Mouse (Mus musculus) hindbrain, embryonic 11.5 days (tissue): ENCODE results near the gene Chn1. TPM values are rescaled to one million over a fixed set of nuclear protein-coding genes. Genes with fewer than 3 reads are reported as not detected.
"Not testable (repeated sequence)": the region's sequence is repeated elsewhere in the genome, so short reads cannot be mapped to it uniquely, and the experiment has no call there.

Experiments
- ATAC-seq: fragments of 200-750 bp; cut with Nextera tagmentation; 2 replicates; pipeline ENCODE4 v1.8.0; 2017; ENCODE audit warnings: mild to moderate bottlenecking, moderate TSS enrichment, moderate library complexity; ENCODE audit not compliant: low FRiP score
- DNase-seq: peaks from one replicate; pipeline ENCODE4 v3.0.0-alpha.2; 2015; ENCODE audit warnings: low spot score
- H3K27ac ChIP-seq: fragments of 300-500 bp; sonication (generic); 2 replicates; pipeline ENCODE4 v1.5.1; 2014; ENCODE audit warnings: mild to moderate bottlenecking, low read depth, low read length
- H3K27me3 ChIP-seq: fragments of 300-500 bp; sonication (generic); 2 replicates; pipeline ENCODE4 v1.6.1; 2014; ENCODE audit warnings: mild to moderate bottlenecking, low read length, moderate library complexity, mixed read lengths; ENCODE audit not compliant: control insufficient read depth, insufficient read depth
- H3K36me3 ChIP-seq: fragments of 300-500 bp; sonication (generic); 2 replicates; pipeline ENCODE4 v1.6.1; 2014; ENCODE audit warnings: mild to moderate bottlenecking, low read length, moderate library complexity, mixed read lengths; ENCODE audit not compliant: control insufficient read depth, insufficient read depth
- H3K4me1 ChIP-seq: fragments of 300-500 bp; sonication (generic); replicated peaks from 2 replicates; pipeline ENCODE4 v1.6.1; 2014; ENCODE audit warnings: low read length, mixed read lengths; ENCODE audit not compliant: control insufficient read depth, insufficient read depth
- H3K4me2 ChIP-seq: fragments of 300-500 bp; sonication (generic); replicated peaks from 2 replicates; pipeline ENCODE4 v1.6.1; 2014; ENCODE audit warnings: mild to moderate bottlenecking, low read depth, low read length
- H3K4me3 ChIP-seq: fragments of 300-500 bp; sonication (generic); 2 replicates; pipeline ENCODE4 v1.5.1; 2014; ENCODE audit warnings: low read depth, low read length
- H3K9ac ChIP-seq: fragments of 300-500 bp; sonication (generic); 2 replicates; pipeline ENCODE4 v1.6.1; 2014; ENCODE audit warnings: low read depth, low read length
- H3K9me3 ChIP-seq: fragments of 300-500 bp; sonication (generic); 2 replicates; pipeline ENCODE4 v1.6.1; 2016; ENCODE audit warnings: low read length; ENCODE audit not compliant: control insufficient read depth
- WGBS: fragments of 180-500 bp; shearing (Covaris S2); extraction: QIAGEN DNeasy Blood & Tissue Kit; methylation state at CpG from one replicate; pipeline ENCODE4 v1.1.7; 2014; 5-methylcytosine and 5-hydroxymethylcytosine counted together
- polyA plus RNA-seq: library from polyadenylated mRNA; unstranded; fragments of >200 nt; fragmentation: Nextera tagmentation; extraction: Ambion mirVana; gene quantifications from 2 replicates; pipeline ENCODE4 v1.2.1, GENCODE M21; 2014

Chn1 gene
- polyA plus RNA-seq = 87.5 and 90.3 TPM in 2 replicates

GRCm38 (mm10) chr2:73774786-73775682, at the start of gene Chn1:
Gene Chn1 (minus strand): TSS chr2:73775346.
- Histone ChIP-seq H3K27me3 (no peaks in the 10 kb centered on the region), H3K4me1 (no peaks in the 10 kb centered on the region), H3K36me3 (no peaks in the 10 kb centered on the region), H3K4me2 (peak within 1 kb of the TSS; percentile 48), H3K9me3 (no peaks in the 10 kb centered on the region), H3K9ac (peak within 1 kb of the TSS; percentile 95), H3K4me3 (peak within 1 kb of the TSS; percentile 83), H3K27ac (peak within 1 kb of the TSS; percentile 94)
- ATAC-seq (peak; percentile 96), DNase-seq (peak; percentile 93)
- WGBS = under 1% methylated on average over 81 of the region's 131 CpGs

GRCm38 (mm10) chr2:73818742-73819141, 43.6 kb upstream of the Chn1 start:
- no peaks in the 10 kb centered on the region for H3K4me1 ChIP-seq
- no peak overlapping the region for H3K9ac ChIP-seq
- ATAC-seq = no peak
- no peak overlapping the region for H3K4me3 ChIP-seq
- no peaks in the 10 kb centered on the region for H3K27me3 ChIP-seq
- 77% methylated on average over 4 of the region's 4 CpGs for WGBS
- no peak for DNase-seq
- H3K36me3 ChIP-seq = 0 out of 2 replicates have a peak, but pooled peaks cover 2% of the 10 kb centered on the region
- no peak overlapping the region for H3K4me2 ChIP-seq
- no peaks in the 10 kb centered on the region for H3K9me3 ChIP-seq
- no peak overlapping the region for H3K27ac ChIP-seq

DNA sequence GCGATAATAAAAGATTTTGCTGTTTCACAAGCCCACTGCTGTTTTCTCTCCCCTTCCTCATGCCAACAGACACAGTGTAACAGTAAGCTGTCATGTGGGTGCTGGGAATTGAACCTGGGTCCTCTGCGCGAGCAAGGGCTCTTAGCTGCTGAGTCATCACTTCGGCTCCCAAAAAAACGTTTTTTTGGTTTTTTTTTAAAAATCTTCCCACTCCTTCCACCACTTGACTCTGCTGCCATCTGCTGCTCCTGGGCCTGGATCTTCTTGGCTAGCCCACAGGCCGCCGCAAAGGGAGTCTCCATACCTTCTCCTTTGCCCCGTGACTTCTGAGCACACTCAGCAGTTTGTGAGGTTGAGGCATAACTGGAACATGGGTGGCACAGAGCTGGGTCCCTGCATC, 32.5 kb upstream of the Chn1 start:
- DNase-seq = no peak
- no peaks in the 10 kb centered on the region for H3K36me3 ChIP-seq
- 84% methylated on average over 8 of the region's 8 CpGs for WGBS
- no peak overlapping the region for H3K4me3 ChIP-seq
- H3K9ac ChIP-seq = no peak overlapping the region
- no peaks in the 10 kb centered on the region for H3K9me3 ChIP-seq
- no peak overlapping the region for H3K4me2 ChIP-seq
- H3K27me3 ChIP-seq = no peaks in the 10 kb centered on the region
- no peak for ATAC-seq
- no peaks in the 10 kb centered on the region for H3K4me1 ChIP-seq
- no peak overlapping the region for H3K27ac ChIP-seq

- not testable (repeated sequence) for H3K36me3 ChIP-seq, H3K4me1 ChIP-seq, H3K4me2 ChIP-seq, H3K9ac ChIP-seq, H3K9me3 ChIP-seq, H3K27me3 ChIP-seq, ATAC-seq, H3K27ac ChIP-seq, H3K4me3 ChIP-seq, DNase-seq
- 86% methylated on average over 9 of the region's 9 CpGs for WGBS
Observed at GRCm38 (mm10) chr2:73800127-73800526, 25.0 kb upstream of the Chn1 start.

DNA sequence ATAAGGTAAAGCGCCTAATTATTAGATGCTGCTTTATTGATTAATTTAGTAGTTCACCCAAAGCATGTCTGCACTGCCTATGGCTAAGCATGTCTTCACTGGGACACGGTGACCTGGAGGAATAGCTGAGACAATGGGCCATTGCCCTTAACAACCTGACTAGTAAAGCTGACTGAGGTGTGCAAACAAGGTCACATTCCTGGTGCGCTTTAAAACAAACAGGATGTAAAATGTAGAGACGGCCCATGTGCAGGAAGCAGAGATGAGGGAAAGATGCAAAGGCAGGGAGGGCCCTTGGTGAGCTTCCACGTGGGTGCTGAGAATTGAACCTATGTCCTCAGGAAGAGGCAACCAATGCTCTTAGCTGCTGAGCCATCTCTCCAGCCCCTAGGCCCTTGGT, 23.6 kb upstream of the Chn1 start:
- Histone ChIP-seq H3K27ac (no peak overlapping the region), H3K36me3 (no peaks in the 10 kb centered on the region), H3K9ac (no peak overlapping the region), H3K27me3 (no peaks in the 10 kb centered on the region), H3K4me1 (no peaks in the 10 kb centered on the region), H3K4me2 (no peak overlapping the region), H3K9me3 (no peaks in the 10 kb centered on the region), H3K4me3 (no peak overlapping the region)
- 80% methylated on average over 5 of the region's 5 CpGs for WGBS
- ATAC-seq (no peak), DNase-seq (no peak)

- no peaks in the 10 kb centered on the region for H3K9me3 ChIP-seq
- DNase-seq = no peak
- no peak overlapping the region for H3K27ac ChIP-seq
- H3K9ac ChIP-seq = no peak overlapping the region
- WGBS = 62% methylated on average over 4 of the region's 4 CpGs
- H3K4me1 ChIP-seq = no peaks in the 10 kb centered on the region
- no peaks in the 10 kb centered on the region for H3K36me3 ChIP-seq
- no peak for ATAC-seq
- H3K4me3 ChIP-seq = no peak overlapping the region
- no peaks in the 10 kb centered on the region for H3K27me3 ChIP-seq
- H3K4me2 ChIP-seq = no peak overlapping the region
Observed at GRCm38 (mm10) chr2:73798136-73798535, 23.0 kb upstream of the Chn1 start.

GRCm38 (mm10) chr2:73791846-73792630, 16.9 kb upstream of the Chn1 start:
- H3K9ac ChIP-seq = no peak overlapping the region
- no peaks in the 10 kb centered on the region for H3K9me3 ChIP-seq
- no peak overlapping the region for H3K27ac ChIP-seq
- H3K27me3 ChIP-seq = no peaks in the 10 kb centered on the region
- H3K4me3 ChIP-seq = no peak overlapping the region
- H3K4me2 ChIP-seq = no peak overlapping the region
- no peaks in the 10 kb centered on the region for H3K36me3 ChIP-seq
- ATAC-seq (no peak), DNase-seq (peak; percentile 28)
- no peaks in the 10 kb centered on the region for H3K4me1 ChIP-seq
- WGBS = 57% methylated on average over 19 of the region's 19 CpGs

DNA sequence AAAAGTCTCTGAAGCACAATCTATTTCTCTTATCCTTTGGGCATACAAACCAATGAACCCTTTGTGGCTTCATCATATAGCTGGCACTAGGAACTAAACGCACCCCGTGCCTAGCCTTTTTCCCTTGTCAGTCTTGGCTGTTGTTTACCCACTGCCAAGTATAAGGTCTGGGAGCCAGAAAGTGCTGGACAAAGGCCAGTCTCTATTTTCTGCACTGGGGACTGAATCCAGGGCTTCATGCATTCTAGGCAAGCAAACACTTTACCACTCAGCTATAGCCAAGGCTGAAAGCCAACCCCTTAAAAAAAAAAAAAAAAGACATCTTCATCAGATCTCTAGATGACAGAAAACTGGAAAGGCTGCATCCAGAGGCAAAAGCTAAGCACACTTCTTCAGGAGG, 15.2 kb upstream of the Chn1 start:
- Histone ChIP-seq H3K4me3 (no peak overlapping the region), H3K9ac (no peak overlapping the region), H3K4me1 (no peaks in the 10 kb centered on the region), H3K27me3 (no peaks in the 10 kb centered on the region), H3K9me3 (no peaks in the 10 kb centered on the region), H3K36me3 (no peaks in the 10 kb centered on the region), H3K4me2 (no peak overlapping the region), H3K27ac (no peak overlapping the region)
- no peak for ATAC-seq
- 98% methylated on average over 2 of the region's 2 CpGs for WGBS
- DNase-seq = no peak
